Mouse (Mus musculus) hindbrain, embryonic 15.5 days (tissue): ENCODE results near the gene Ppp1r3f. TPM values are rescaled to one million over a fixed set of nuclear protein-coding genes. Genes with fewer than 3 reads are reported as not detected.
A peak's percentile ranks its signal among the peaks of the same experiment; 100 is the strongest.

Experiments used
- ATAC-seq: fragments of 200-750 bp; cut with Nextera tagmentation; 2 replicates; pipeline ENCODE4 v1.8.0; 2017; ENCODE audit warnings: low read depth, moderate number of reproducible peaks, moderate TSS enrichment; ENCODE audit not compliant: low FRiP score
- H3K27ac ChIP-seq: fragments of 300-500 bp; sonication (generic); replicated peaks from 2 replicates; pipeline ENCODE4 v1.5.1; 2015; ENCODE audit warnings: mild to moderate bottlenecking, inconsistent platforms
- H3K27me3 ChIP-seq: fragments of 300-500 bp; sonication (generic); 2 replicates; pipeline ENCODE4 v1.6.1; 2015; ENCODE audit warnings: control low read depth, inconsistent platforms
- H3K36me3 ChIP-seq: fragments of 300-500 bp; sonication (generic); 2 replicates; pipeline ENCODE4 v1.6.1; 2015; ENCODE audit warnings: control low read depth, inconsistent platforms
- H3K4me1 ChIP-seq: fragments of 300-500 bp; sonication (generic); replicated peaks from 2 replicates; pipeline ENCODE4 v1.6.1; 2015; ENCODE audit warnings: control low read depth, inconsistent platforms
- H3K4me2 ChIP-seq: fragments of 300-500 bp; sonication (generic); 2 replicates; pipeline ENCODE4 v1.6.1; 2015; ENCODE audit warnings: moderate library complexity, mild to moderate bottlenecking, inconsistent platforms
- H3K4me3 ChIP-seq: fragments of 300-500 bp; sonication (generic); 2 replicates; pipeline ENCODE4 v1.5.1; 2015; ENCODE audit warnings: mild to moderate bottlenecking, inconsistent platforms
- H3K9ac ChIP-seq: fragments of 300-500 bp; sonication (generic); 2 replicates; pipeline ENCODE4 v1.6.1; 2015; ENCODE audit warnings: inconsistent platforms
- H3K9me3 ChIP-seq: fragments of 300-500 bp; sonication (generic); 2 replicates; pipeline ENCODE4 v1.6.1; 2016; ENCODE audit warnings: control low read depth, inconsistent platforms
- WGBS: fragments of 180-500 bp; shearing (Covaris S2); methylation state at CpG from one replicate; pipeline ENCODE4 v1.1.7; 2015; 5-methylcytosine and 5-hydroxymethylcytosine counted together
- polyA plus RNA-seq: library from polyadenylated mRNA; unstranded; fragments of >200 nt; fragmentation: Nextera tagmentation; extraction: Ambion mirVana; gene quantifications from 2 replicates; pipeline ENCODE4 v1.2.1, GENCODE M21; 2015

Ppp1r3f gene
- 6.8 and 7.4 TPM in 2 replicates for polyA plus RNA-seq

DNA sequence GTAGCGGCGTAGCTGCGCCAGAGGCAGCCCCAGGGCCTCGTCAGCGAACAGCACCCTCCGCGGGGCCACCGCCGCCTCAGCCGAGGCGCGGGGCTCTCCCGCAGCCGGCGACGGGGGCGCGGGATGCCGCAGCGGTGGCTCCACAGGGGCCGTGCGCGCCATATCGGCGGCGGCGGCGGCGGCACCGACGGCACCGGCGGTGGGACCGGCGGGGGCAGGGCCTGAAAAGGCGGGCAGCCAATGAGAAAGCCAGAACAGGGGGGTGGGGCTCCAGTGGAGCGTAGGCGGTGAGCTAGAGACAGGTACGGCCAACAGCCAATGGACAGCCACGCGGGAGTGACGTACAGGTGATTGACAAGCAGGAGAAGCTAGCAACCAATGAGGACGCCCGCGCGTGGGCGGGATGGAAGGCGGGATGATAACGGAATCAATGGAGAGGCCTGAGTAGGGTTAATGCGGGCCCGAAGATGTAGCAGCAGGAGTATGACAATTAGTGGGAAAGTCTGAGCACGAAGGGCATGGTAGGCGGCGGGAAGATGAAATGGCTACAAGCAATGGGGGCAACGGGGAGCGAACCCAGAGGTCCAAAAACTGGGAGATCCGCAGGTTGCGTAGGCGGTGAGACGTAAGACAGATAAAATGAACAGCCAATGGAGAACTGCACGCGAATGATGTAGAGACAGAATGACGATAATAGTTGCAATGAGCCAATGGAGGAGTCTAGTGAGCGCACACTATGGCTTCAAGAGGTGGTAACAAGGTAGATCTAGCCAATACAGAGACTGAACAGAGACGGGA, at the start of gene Ppp1r3f:
TSS of gene Ppp1r3f (minus strand) at position 197 of the 798 bp plus-strand sequence.
- Histone ChIP-seq H3K4me3 (peak within 1 kb of the TSS; percentile 55), H3K4me1 (peaks cover 32% of the 10 kb centered on the region), H3K4me2 (peak within 1 kb of the TSS; percentile 72), H3K27me3 (no peaks in the 10 kb centered on the region), H3K9ac (peak within 1 kb of the TSS; percentile 65), H3K27ac (peak within 1 kb of the TSS; percentile 96), H3K36me3 (no peaks in the 10 kb centered on the region), H3K9me3 (no peaks in the 10 kb centered on the region)
- peak; percentile 98 for ATAC-seq
- 20% methylated on average over 59 of the region's 65 CpGs for WGBS

DNA sequence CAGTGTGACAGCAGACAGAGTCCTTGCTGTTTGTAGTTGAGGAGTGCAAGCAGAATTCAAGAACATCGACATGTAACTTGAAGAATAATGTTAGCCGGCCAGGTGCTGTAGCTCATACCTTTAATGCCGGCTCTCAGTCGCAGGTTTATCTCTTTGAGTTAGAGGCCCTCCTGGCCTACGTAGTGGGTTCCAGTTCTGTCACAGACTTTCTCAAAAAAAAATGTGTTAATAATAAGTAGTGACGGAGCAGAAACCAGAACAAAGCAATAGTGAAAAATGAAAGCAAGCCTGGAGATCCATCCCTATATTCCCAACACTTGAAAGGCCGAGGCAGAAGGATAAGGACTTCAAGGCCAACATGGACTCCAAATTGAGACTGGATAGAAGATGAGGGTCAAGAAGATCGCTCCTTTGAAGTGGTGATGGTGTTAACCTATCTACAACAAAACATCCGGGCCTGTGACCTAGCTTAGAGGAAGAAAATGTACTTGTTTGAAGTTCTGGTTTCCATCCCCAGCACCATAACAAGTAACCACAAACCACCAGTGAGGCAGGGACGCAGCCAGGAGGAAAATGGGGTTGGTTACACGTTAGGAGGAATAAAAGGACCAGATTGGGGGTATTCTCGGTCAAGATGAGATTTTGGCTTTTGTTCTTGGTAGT, 43.9 kb upstream of the Ppp1r3f start:
- Histone ChIP-seq H3K36me3 (no peaks in the 10 kb centered on the region), H3K27ac (no peak overlapping the region), H3K9ac (no peak overlapping the region), H3K27me3 (no peaks in the 10 kb centered on the region), H3K4me1 (no peaks in the 10 kb centered on the region), H3K9me3 (no peaks in the 10 kb centered on the region), H3K4me2 (no peak overlapping the region), H3K4me3 (no peak overlapping the region)
- ATAC-seq = no peak
- WGBS = 82% methylated on average over 12 of the region's 12 CpGs

DNA sequence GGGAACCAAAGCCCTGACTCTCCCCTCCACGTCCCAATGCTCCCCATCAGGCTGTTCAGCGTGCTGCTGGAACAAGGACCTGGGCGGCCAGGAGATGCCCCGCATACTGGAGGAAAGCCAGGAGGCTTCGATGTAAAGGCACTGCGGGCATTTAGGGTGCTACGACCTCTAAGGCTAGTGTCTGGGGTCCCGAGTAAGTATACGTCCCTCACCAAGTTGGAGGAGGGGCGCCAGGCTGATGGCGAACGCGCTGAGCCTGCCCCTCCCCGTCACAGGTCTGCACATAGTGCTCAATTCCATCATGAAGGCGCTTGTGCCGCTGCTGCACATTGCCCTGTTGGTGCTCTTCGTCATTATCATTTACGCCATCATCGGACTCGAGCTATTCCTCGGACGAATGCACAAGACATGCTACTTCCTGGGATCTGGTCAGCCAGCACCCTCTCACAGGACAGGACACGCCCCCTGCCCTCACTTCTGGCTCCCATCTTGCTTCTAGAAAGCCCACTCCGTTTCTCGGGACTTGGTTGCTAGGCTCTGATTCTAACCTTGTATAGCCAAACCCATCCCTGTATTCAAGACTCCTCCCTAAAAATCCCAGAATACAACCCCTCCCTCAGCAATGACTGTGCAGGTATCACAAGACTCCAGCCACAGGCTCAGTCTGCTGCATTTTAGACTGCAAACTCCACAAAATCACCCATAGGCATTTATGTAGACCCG, 36.6 kb upstream of the Ppp1r3f start:
- no peaks in the 10 kb centered on the region for H3K36me3 ChIP-seq
- peak overlapping the region; percentile 59 for H3K9ac ChIP-seq
- H3K4me2 ChIP-seq = peak overlapping the region; percentile 72
- no peaks in the 10 kb centered on the region for H3K27me3 ChIP-seq
- WGBS = 29% methylated on average over 26 of the region's 26 CpGs
- 0 out of 2 replicates have a peak, but pooled peaks cover 3% of the 10 kb centered on the region for H3K4me1 ChIP-seq
- H3K4me3 ChIP-seq = peak overlapping the region; percentile 42
- peak; percentile 79 for ATAC-seq
- peak overlapping the region; percentile 65 for H3K27ac ChIP-seq
- H3K9me3 ChIP-seq = no peaks in the 10 kb centered on the region

DNA sequence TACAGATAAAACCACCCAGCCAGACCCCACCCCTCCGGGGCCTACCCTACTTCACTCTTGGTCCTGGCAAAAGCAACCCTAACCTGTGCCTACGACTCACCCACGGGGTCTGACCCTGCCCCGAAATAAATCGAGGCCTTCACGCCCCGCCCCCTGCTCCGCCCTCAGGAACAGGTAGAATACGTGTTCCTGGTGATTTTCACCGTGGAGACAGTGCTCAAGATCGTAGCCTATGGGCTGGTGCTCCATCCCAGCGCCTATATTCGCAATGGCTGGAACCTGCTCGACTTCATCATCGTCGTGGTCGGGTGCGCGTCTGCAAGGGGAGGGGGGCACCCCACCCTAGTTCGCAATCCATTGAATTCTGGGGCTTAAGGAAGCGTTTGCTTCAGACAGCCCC, 36.0 kb upstream of the Ppp1r3f start:
- peak; percentile 34; the same call in 1 of the 2 replicates for ATAC-seq
- Histone ChIP-seq H3K9me3 (no peaks in the 10 kb centered on the region), H3K27me3 (no peaks in the 10 kb centered on the region), H3K4me3 (peak overlapping the region; percentile 42), H3K4me1 (0 out of 2 replicates have a peak, but pooled peaks cover 3% of the 10 kb centered on the region), H3K27ac (peak overlapping the region; percentile 65), H3K9ac (peak overlapping the region; percentile 59), H3K36me3 (no peaks in the 10 kb centered on the region), H3K4me2 (peak overlapping the region; percentile 72)
- WGBS = 27% methylated on average over 21 of the region's 21 CpGs

DNA sequence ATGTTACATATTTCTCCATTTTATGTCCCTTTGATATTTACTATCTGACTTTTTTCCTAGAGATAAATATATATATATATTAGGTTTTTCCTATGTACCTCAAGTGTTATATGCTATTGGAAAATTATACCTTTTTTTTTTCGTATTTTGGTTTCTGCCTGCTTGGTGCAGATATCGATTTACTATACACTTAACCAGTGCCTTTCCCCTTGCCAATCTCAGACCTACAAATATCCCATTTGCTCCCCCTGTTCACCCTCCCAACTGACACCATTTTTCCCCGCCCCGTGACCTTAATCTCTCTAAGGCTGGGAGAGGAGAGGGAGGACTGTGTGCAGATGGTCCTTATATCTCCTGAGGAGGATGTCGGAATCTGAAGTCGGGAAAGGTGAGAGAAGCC, 32.7 kb upstream of the Ppp1r3f start, which contains the start of gene Cacna1f:
TSS of gene Cacna1f (plus strand) at position 301 of the 400 bp plus-strand sequence.
- Histone ChIP-seq H3K4me2 (no peak within 1 kb of the TSS), H3K27me3 (no peaks in the 10 kb centered on the region), H3K27ac (no peak within 1 kb of the TSS), H3K4me1 (peaks cover 12% of the 10 kb centered on the region), H3K36me3 (no peaks in the 10 kb centered on the region), H3K9ac (no peak within 1 kb of the TSS), H3K4me3 (no peak within 1 kb of the TSS), H3K9me3 (no peaks in the 10 kb centered on the region)
- no peak for ATAC-seq
- 82% methylated on average over 6 of the region's 6 CpGs for WGBS

DNA sequence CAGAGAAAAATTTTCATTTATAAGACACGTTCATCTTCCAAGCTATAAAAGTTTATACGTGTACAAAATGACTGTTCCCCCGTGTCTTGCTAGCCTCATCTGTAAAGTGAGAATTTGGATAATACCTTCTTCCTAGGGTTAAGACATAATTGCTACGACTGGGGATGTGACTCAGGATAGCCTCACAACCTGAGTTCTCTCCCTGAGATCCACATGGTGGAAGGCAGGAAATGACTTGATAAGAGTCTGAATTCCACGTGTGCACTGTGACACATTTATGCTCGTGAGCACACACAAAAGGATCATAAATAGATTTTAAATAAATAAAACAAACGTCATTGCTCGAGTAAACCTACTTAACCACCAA, 31.5 kb upstream of the Ppp1r3f start:
- peaks cover 12% of the 10 kb centered on the region for H3K4me1 ChIP-seq
- no peaks in the 10 kb centered on the region for H3K27me3 ChIP-seq
- no peak overlapping the region for H3K9ac ChIP-seq
- no peaks in the 10 kb centered on the region for H3K9me3 ChIP-seq
- no peaks in the 10 kb centered on the region for H3K36me3 ChIP-seq
- peak; percentile 36; the same call in 1 of the 2 replicates for ATAC-seq
- WGBS = 51% methylated on average over 8 of the region's 8 CpGs
- H3K27ac ChIP-seq = no peak overlapping the region
- peak overlapping the region; percentile 53; the same call in 1 of the 2 replicates for H3K4me3 ChIP-seq
- no peak overlapping the region; the same call in 1 of the 2 replicates for H3K4me2 ChIP-seq

DNA sequence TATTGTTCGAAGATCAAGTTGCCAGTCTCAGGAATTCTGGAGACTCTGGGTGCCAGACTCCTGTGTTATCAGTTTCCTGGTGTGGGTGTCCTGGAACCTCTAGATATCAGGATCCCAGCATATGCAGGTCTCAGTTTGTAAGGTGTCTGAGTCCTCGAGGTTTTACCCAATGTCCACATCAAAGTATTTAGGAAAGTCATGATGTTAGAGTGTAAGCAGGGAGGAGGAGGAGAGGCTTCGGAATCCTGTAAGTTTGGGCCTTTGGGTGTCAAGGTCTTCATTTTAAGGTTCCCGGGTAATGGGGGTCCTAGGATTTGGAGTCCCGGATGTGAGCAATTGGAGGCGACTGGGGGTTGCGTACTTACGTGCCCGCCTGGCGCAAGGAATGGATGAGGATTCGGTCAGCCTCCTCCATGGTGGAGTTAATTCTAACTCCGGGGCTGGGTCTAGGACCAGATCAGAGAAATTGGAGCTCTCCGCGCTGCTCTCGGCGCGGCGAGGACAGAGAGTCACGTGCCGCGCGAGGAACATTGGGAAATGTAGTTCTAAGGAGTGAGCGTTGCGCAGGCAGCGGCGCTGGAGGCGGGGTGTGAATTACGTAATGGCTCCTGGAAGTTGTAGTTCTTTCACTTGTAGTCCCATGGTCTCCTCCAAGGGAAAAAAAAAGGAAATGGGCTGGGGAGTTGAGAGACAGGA, 30.9 kb upstream of the Ppp1r3f start, which contains the start of gene Ccdc22:
TSS of gene Ccdc22 (minus strand) at position 639 of the 696 bp plus-strand sequence.
- peak; percentile 92 for ATAC-seq
- H3K4me3 ChIP-seq = peak within 1 kb of the TSS; percentile 53
- WGBS = 24% methylated on average over 28 of the region's 28 CpGs
- H3K9ac ChIP-seq = peak within 1 kb of the TSS; percentile 52
- no peaks in the 10 kb centered on the region for H3K9me3 ChIP-seq
- H3K27me3 ChIP-seq = no peaks in the 10 kb centered on the region
- H3K4me1 ChIP-seq = peaks cover 12% of the 10 kb centered on the region
- no peaks in the 10 kb centered on the region for H3K36me3 ChIP-seq
- H3K4me2 ChIP-seq = peak within 1 kb of the TSS; percentile 55
- peak within 1 kb of the TSS; percentile 78 for H3K27ac ChIP-seq

DNA sequence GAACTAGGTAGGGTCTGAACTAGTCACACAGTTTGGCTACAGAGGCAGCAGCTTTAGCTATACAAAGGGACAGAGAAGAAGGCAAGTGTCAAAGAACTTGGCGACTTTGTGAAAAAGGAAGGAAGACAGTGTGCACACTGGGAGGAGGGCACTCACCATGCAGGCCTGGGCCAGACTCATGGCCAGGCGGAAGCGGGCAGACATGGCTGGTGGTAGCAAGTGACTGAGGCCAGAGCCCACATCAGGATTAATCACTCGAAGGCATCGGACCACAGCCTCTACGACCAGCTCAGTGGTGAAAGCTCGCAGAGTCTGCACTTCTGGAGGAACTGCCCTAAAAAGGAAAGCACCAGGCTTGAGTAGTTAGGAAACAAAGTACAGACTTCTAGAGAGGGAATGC, 29.9 kb upstream of the Ppp1r3f start:
- Histone ChIP-seq H3K27ac (no peak overlapping the region), H3K27me3 (no peaks in the 10 kb centered on the region), H3K9ac (no peak overlapping the region), H3K9me3 (no peaks in the 10 kb centered on the region), H3K4me3 (no peak overlapping the region), H3K4me1 (peaks cover 9% of the 10 kb centered on the region), H3K4me2 (peak overlapping the region; percentile 55; the same call in 1 of the 2 replicates), H3K36me3 (no peaks in the 10 kb centered on the region)
- no peak for ATAC-seq
- 86% methylated on average over 7 of the region's 7 CpGs for WGBS

DNA sequence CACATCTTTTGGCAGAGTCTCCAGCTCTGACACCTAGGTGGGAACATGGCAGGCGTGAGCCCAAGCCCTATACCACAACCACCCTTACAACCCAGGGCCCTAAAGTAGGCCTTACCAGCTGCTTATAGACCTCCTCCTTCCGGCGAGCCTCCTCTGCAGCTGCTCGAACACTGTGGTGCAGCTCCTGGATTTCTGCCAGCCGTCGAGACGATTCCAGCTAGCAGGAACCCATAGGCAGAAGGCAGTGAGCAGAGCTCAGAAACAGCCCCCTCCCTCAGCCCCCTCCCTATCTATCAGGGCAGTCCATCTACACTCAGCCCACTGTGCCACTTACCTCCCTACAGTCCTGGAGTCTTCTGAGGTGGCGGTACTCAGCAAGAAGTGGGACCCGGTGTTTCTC, 21.3 kb upstream of the Ppp1r3f start:
- WGBS = 90% methylated on average over 9 of the region's 9 CpGs
- no peak overlapping the region for H3K27ac ChIP-seq
- H3K4me1 ChIP-seq = no peaks in the 10 kb centered on the region
- H3K36me3 ChIP-seq = no peaks in the 10 kb centered on the region
- ATAC-seq = no peak
- no peaks in the 10 kb centered on the region for H3K9me3 ChIP-seq
- no peak overlapping the region for H3K9ac ChIP-seq
- no peak overlapping the region for H3K4me3 ChIP-seq
- no peak overlapping the region for H3K4me2 ChIP-seq
- no peaks in the 10 kb centered on the region for H3K27me3 ChIP-seq

DNA sequence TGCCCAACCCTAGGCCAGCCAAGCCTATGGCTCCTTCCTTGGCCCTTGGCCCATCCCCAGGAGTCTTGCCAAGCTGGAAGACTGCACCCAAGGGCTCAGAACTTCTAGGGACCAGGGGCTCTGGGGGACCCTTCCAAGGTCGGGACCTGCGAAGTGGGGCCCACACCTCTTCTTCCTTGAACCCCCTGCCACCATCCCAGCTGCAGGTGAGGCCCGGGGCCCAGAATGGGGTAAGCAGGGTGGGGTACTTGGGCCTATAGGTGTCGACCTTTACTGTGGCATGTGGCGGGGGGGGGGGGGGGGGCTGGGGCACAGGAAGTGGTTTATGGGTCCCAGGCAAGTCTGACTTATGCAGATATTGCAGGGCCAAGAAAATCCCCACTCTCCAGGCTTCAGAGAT, 12.3 kb upstream of the Ppp1r3f start:
- Histone ChIP-seq H3K4me2 (no peak overlapping the region), H3K36me3 (no peaks in the 10 kb centered on the region), H3K27ac (no peak overlapping the region), H3K4me3 (no peak overlapping the region), H3K4me1 (no peaks in the 10 kb centered on the region), H3K27me3 (no peaks in the 10 kb centered on the region), H3K9ac (no peak overlapping the region), H3K9me3 (no peaks in the 10 kb centered on the region)
- no peak for ATAC-seq
- WGBS = 87% methylated on average over 4 of the region's 5 CpGs

DNA sequence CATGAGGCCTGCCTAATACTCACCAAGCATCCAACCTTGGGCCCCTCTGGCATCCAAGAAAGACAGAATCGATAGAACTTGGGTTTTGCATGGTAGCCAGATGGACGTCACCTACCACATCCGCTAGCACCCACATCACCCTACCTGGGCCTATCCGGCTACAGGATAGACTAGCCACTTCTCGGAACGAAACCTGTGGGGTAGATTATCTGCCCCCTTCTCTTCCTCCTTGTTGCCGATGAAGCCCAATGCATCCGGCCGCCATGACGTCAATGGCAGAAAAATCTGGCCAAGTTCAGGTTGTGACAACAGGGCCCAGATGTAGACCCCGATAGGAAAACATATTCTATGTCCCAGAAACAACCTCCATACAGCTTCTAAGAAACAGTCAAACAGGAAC, 9.8 kb upstream of the Ppp1r3f start:
- 97% methylated on average over 11 of the region's 11 CpGs for WGBS
- ATAC-seq = no peak
- Histone ChIP-seq H3K4me3 (no peak overlapping the region), H3K27me3 (no peaks in the 10 kb centered on the region), H3K9me3 (no peaks in the 10 kb centered on the region), H3K4me1 (no peaks in the 10 kb centered on the region), H3K36me3 (no peaks in the 10 kb centered on the region), H3K4me2 (no peak overlapping the region), H3K9ac (no peak overlapping the region), H3K27ac (no peak overlapping the region)
